Mouse (Mus musculus) lung, postnatal 0 days (tissue): ENCODE measurements around the gene Dspp.

Source experiments
- CTCF ChIP-seq: IDR thresholded peaks from 2 replicates; pipeline ENCODE4 v1.5.1; 2016; ENCODE audit warnings: antibody characterized with exemption, mild to moderate bottlenecking
- EP300 ChIP-seq: IDR thresholded peaks from 2 replicates; pipeline ENCODE4 v1.6.1; 2016; ENCODE audit warnings: antibody characterized with exemption, mild to moderate bottlenecking, control low read depth

DNA sequence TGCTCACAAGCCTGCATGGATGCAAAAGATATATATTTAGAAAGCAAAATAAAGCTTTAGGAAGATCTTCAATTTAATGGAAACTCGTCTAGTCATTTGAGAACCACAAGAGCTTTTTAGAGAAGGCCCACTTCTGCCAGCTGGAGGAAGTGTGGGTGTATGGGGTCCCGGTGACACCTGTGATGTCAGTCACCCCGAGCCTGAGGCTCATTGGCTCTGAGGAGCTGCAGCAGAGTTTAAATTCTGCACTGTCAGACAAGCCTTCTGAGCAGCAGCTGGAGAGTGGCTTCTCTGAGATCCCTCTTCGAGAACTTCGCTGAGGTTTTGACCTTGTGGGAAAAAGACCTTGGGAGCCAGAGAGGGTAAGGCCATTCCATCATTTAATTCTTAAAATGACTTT, 31.8 kb downstream of the Dspp start, which contains the start of gene Dmp1:
- TF ChIP-seq CTCF = no peak
- TF ChIP-seq EP300 = no peak
